Mouse (Mus musculus): ENCODE measurements around the gene Rps6ka5. TPM values are rescaled to one million over a fixed set of nuclear protein-coding genes. Genes with fewer than 3 reads are reported as not detected.

Rps6ka5 gene
- polyA plus RNA-seq, 1 experiment from 2014 or later: 9.0 TPM

GRCm38 (mm10) chr12:100503659-100504058 lies 223.1 kb downstream of the Rps6ka5 start:
- no peak for DNase-seq (ENCODE audit: low spot score)

GRCm38 (mm10) chr12:100502544-100502943 lies 224.2 kb downstream of the Rps6ka5 start:
- no peak for DNase-seq (ENCODE audit: low spot score)

- peak; percentile 85 for DNase-seq (ENCODE audit: low spot score)
Measured at GRCm38 (mm10) chr12:100501261-100501660, 225.5 kb downstream of the Rps6ka5 start.

GRCm38 (mm10) chr12:100499469-100499868 lies 227.3 kb downstream of the Rps6ka5 start:
- no peak for DNase-seq (ENCODE audit: low spot score)

Other genes starting within 250 kb of the Rps6ka5 start
- 5.3 and 7.3 TPM in 2 replicates for gene Ttc7b, start 206.2 kb downstream of the Rps6ka5 start, polyA plus RNA-seq (2015; fragmentation: Nextera tagmentation; extraction: Ambion mirVana)
- gene Dglucy, start 52.1 kb upstream of the Rps6ka5 start, polyA plus RNA-seq (2015; fragmentation: Nextera tagmentation; extraction: Ambion mirVana): 1.9 and 2.2 TPM in 2 replicates
- gene Gpr68, start 181.2 kb upstream of the Rps6ka5 start, polyA plus RNA-seq (2015; fragmentation: Nextera tagmentation; extraction: Ambion mirVana): 6.8 and 7.5 TPM in 2 replicates